22 mouse cellular contexts compared by ENCODE assay signal in genomic region chr13:37157808-37158207, GRCm38 (mm10).
DNase-seq lines count a peak whose midpoint lies in the region; ATAC-seq lines count a peak whose summit lies in the region.
"Had no signal": no experiment of that assay in that cellular context is flagged by ENCODE, and none has a peak within 500 bp of the region (broad histone marks: within the 10 kb centered on the region; RNA-seq: fewer than 3 reads in every experiment).

No protein-coding gene starts in this region.

- ATAC-seq in common myeloid progenitor, adult 5-6 weeks (replicated peaks; ENCODE audit: low read depth, poor library complexity, severe bottlenecking): peak; percentile 56
- ATAC-seq in hematopoietic stem cell, adult 5-6 weeks (replicated peaks in 1 of 2; ENCODE audit: insufficient read depth in 1 of 2, low FRiP score in 2 of 2, low TSS enrichment in 1 of 2, low read depth in 1 of 2, poor library complexity in 2 of 2, severe bottlenecking in 2 of 2): peak; percentile 32 to 59; a peak in 1 of 4 replicates
- ATAC-seq: activated CD4-positive, CD25-positive, alpha-beta regulatory T cell, adult 4 months; CD4-positive, CD25-positive, alpha-beta regulatory T cell, adult 4 months; forebrain, embryonic 13.5 days; forebrain, embryonic 16.5 days; hindbrain, postnatal 0 days; intestine, postnatal 0 days had no signal

- DNase-seq in brain, adult 2 months (ENCODE audit: low read depth, low spot score): peak; percentile 30
- DNase-seq in urinary bladder, postnatal 14 days (ENCODE audit: low spot score): no peak
- DNase-seq in urinary bladder, postnatal 36 days (ENCODE audit: low spot score in 2 of 2): no peak
- no peak for DNase-seq in urinary bladder, postnatal 25 days (ENCODE audit: low spot score)
- DNase-seq: adrenal gland, postnatal 10 days; adrenal gland, postnatal 36 days; cerebellum, adult 18-20 months; cerebellum, adult 9-10 months; cerebellum, postnatal 25 days; gastrocnemius, postnatal 10 days; gastrocnemius, postnatal 36 days; heart, adult 18-20 months; heart, postnatal 10 days; heart, postnatal 36 days had no signal
